Mouse (Mus musculus) stomach, postnatal 0 days (tissue): Measurements from ENCODE around the gene Ripor2.

Source experiments
- CTCF ChIP-seq: IDR thresholded peaks from 2 replicates; pipeline ENCODE4 v1.5.1; 2016; ENCODE audit warnings: antibody characterized with exemption, low read depth, mild to moderate bottlenecking, moderate library complexity
- EP300 ChIP-seq: optimal IDR thresholded peaks from 2 replicates; pipeline ENCODE3; 2016; ENCODE audit warnings: antibody characterized with exemption

DNA sequence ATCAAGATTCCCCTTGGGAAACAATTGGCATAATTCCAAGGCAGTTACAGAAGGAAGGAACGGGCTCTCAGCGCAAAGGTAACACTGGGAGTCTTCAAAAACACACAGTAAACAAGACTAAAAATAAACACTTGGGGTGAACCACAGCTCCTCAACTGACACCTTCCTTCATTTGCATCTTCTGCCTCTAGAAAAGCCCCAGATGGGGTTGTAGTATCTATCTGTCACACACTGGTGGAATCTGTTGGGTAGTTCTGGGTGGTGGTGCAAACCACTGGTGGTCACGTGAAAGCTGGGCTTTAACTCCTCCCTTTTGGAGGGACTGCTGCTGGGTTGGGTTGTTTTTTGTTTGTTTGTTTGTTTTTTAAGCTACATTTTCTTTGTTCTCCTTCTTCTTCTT, 31.4 kb downstream of the Ripor2 start:
- TF ChIP-seq CTCF, result no peak
- no peak for TF ChIP-seq EP300
